Mouse (Mus musculus) MEL (cell line): ENCODE data around the gene Rbfox2. TPM values are rescaled to one million over a fixed set of nuclear protein-coding genes. Genes with fewer than 3 reads are reported as not detected.

Source experiments
- DNase-seq: peaks from one replicate; pipeline ENCODE4 v3.0.0; 2011; ENCODE audit warnings: low read depth, low spot score
- H3K27ac ChIP-seq: 2 replicates; pipeline ENCODE4 v1.5.1; 2012; ENCODE audit warnings: low read depth, mild to moderate bottlenecking, control low read depth, low read length, moderate library complexity; ENCODE audit not compliant: control insufficient read depth
- H3K27me3 ChIP-seq, 2 experiments: fragments of 150-350 bp in 1 of 2; sonication (generic) in 1 of 2; 2 replicates each; pipeline ENCODE4 v1.6.1; 2012; ENCODE audit warnings: low read length in 2 of 2, mild to moderate bottlenecking in 2 of 2, improper control_type of control experiment in 1 of 2, moderate library complexity in 1 of 2; ENCODE audit not compliant: insufficient read depth in 2 of 2, control insufficient read depth in 1 of 2
- H3K36me3 ChIP-seq, 2 experiments: 2 replicates each; pipeline ENCODE4 v1.6.1; 2012 to 2014; ENCODE audit warnings: low read length in 2 of 2, improper control_type of control experiment in 1 of 2, inconsistent platforms in 1 of 2, mild to moderate bottlenecking in 1 of 2; ENCODE audit not compliant: insufficient read depth in 2 of 2, control insufficient read depth in 1 of 2
- H3K4me1 ChIP-seq, 2 experiments: fragments of 150-350 bp in 1 of 2; sonication (generic) in 1 of 2; 2 replicates each; pipeline ENCODE4 v1.6.1; 2012; ENCODE audit warnings: low read length in 2 of 2, improper control_type of control experiment in 1 of 2, mild to moderate bottlenecking in 1 of 2; ENCODE audit not compliant: insufficient read depth in 2 of 2, control insufficient read depth in 1 of 2
- H3K4me3 ChIP-seq, 2 experiments: fragments of 150-350 bp in 1 of 2; sonication (generic) in 1 of 2; 2 replicates each; pipeline ENCODE4 v1.5.1; 2012; ENCODE audit warnings: low read depth in 2 of 2, low read length in 2 of 2, mild to moderate bottlenecking in 2 of 2, moderate library complexity in 2 of 2, control low read depth in 1 of 2, improper control_type of control experiment in 1 of 2; ENCODE audit not compliant: control insufficient read depth in 1 of 2, insufficient read depth in 1 of 2
- H3K79me2 ChIP-seq: 2 replicates; pipeline ENCODE4 v1.6.1; 2012; ENCODE audit warnings: mild to moderate bottlenecking, low read length, moderate library complexity; ENCODE audit not compliant: control insufficient read depth, poor library complexity, insufficient read depth
- H3K9ac ChIP-seq: 2 replicates; pipeline ENCODE4 v1.6.1; 2012; ENCODE audit warnings: low read depth, mild to moderate bottlenecking, control low read depth, low read length, moderate library complexity; ENCODE audit not compliant: control insufficient read depth, poor library complexity, severe bottlenecking
- H3K9me3 ChIP-seq: fragments of 150-350 bp; sonication (generic); replicated peaks from 2 replicates; pipeline ENCODE4 v1.6.1; 2012; ENCODE audit warnings: mild to moderate bottlenecking, low read length, improper control_type of control experiment, moderate library complexity; ENCODE audit not compliant: insufficient read depth
- BHLHE40 ChIP-seq: IDR thresholded peaks from 2 replicates; pipeline ENCODE4 v1.6.1; 2012; ENCODE audit warnings: low read depth, mild to moderate bottlenecking, inconsistent platforms, low read length, improper control_type of control experiment, borderline replicate concordance
- CHD1 ChIP-seq: IDR thresholded peaks from 2 replicates; pipeline ENCODE4 v1.6.1; 2012; ENCODE audit warnings: low read depth, mild to moderate bottlenecking, inconsistent platforms, low read length, improper control_type of control experiment
- EP300 ChIP-seq, 2 experiments: IDR thresholded peaks; 2 replicates each; pipeline ENCODE4 v1.6.1; 2011; ENCODE audit warnings: improper control_type of control experiment in 2 of 2, low read length in 2 of 2, low read depth in 1 of 2, mild to moderate bottlenecking in 1 of 2
- ETS1 ChIP-seq: IDR thresholded peaks from 2 replicates; pipeline ENCODE4 v1.6.1; 2012; ENCODE audit warnings: low read depth, mild to moderate bottlenecking, inconsistent platforms, low read length, improper control_type of control experiment, moderate library complexity
- GATA1 ChIP-seq: IDR thresholded peaks from 2 replicates; pipeline ENCODE4 v1.6.1; 2011; ENCODE audit warnings: low read depth, low read length, improper control_type of control experiment
- JUND ChIP-seq: IDR thresholded peaks from 2 replicates; pipeline ENCODE4 v1.6.1; 2011; ENCODE audit warnings: low read depth, mild to moderate bottlenecking, improper control_type of control experiment, low read length
- KAT2A ChIP-seq: conservative IDR thresholded peaks from 2 replicates; pipeline ENCODE4 v1.6.1; 2012; ENCODE audit warnings: low read depth, low read length, improper control_type of control experiment, inconsistent platforms
- MAFK ChIP-seq: IDR thresholded peaks from 2 replicates; pipeline ENCODE4 v1.6.1; 2011; ENCODE audit warnings: low read depth, mild to moderate bottlenecking, low read length, improper control_type of control experiment, borderline replicate concordance
- MEF2A ChIP-seq: IDR thresholded peaks from 2 replicates; pipeline ENCODE4 v1.6.1; 2014; ENCODE audit warnings: low read depth, mild to moderate bottlenecking, inconsistent platforms, low read length, improper control_type of control experiment; ENCODE audit not compliant: poor library complexity, insufficient replicate concordance, severe bottlenecking; ENCODE audit errors: extremely low read depth
- MYC ChIP-seq: IDR thresholded peaks from 2 replicates; pipeline ENCODE4 v1.6.1; 2011; ENCODE audit warnings: low read depth, mild to moderate bottlenecking, low read length, improper control_type of control experiment, moderate library complexity
- RCOR1 ChIP-seq: IDR thresholded peaks from 2 replicates; pipeline ENCODE4 v1.6.1; 2012; ENCODE audit warnings: low read depth, mild to moderate bottlenecking, inconsistent platforms, low read length, improper control_type of control experiment
- SIN3A ChIP-seq: IDR thresholded peaks from 2 replicates; pipeline ENCODE4 v1.6.1; 2012; ENCODE audit warnings: low read length, improper control_type of control experiment, inconsistent platforms
- SMC3 ChIP-seq: IDR thresholded peaks from 2 replicates; pipeline ENCODE4 v1.6.1; 2011; ENCODE audit warnings: low read depth, low read length, improper control_type of control experiment
- TBP ChIP-seq: IDR thresholded peaks from 2 replicates; pipeline ENCODE4 v1.8.0; 2011; ENCODE audit warnings: low read depth, low read length, improper control_type of control experiment
- UBTF ChIP-seq: IDR thresholded peaks from 2 replicates; pipeline ENCODE4 v1.6.1; 2012; ENCODE audit warnings: low read depth, mild to moderate bottlenecking, inconsistent platforms, low read length, improper control_type of control experiment, moderate library complexity, borderline replicate concordance; ENCODE audit not compliant: insufficient read depth
- USF1 ChIP-seq: IDR thresholded peaks from 2 replicates; pipeline ENCODE4 v1.6.1; 2014; ENCODE audit warnings: low read depth, mild to moderate bottlenecking, inconsistent platforms, low read length, improper control_type of control experiment, moderate library complexity
- USF2 ChIP-seq, 2 experiments: IDR thresholded peaks; 2 replicates each; pipeline ENCODE4 v1.6.1; 2011 to 2012; ENCODE audit warnings: improper control_type of control experiment in 2 of 2, low read length in 2 of 2, borderline replicate concordance in 1 of 2, inconsistent platforms in 1 of 2, low read depth in 1 of 2, mild to moderate bottlenecking in 1 of 2; ENCODE audit not compliant: insufficient read depth in 1 of 2
- ZNF384 ChIP-seq: IDR thresholded peaks from 2 replicates; pipeline ENCODE4 v1.6.1; 2012; ENCODE audit warnings: low read depth, mild to moderate bottlenecking, inconsistent platforms, low read length, improper control_type of control experiment
- polyA plus RNA-seq, 2 experiments: library from polyadenylated mRNA; stranded (reverse) in 1 of 2; unstranded in 1 of 2; fragments of >175 nt in 1 of 2; fragments of >200 nt in 1 of 2; gene quantifications; 2 replicates each; pipeline versions ENCODE4 v1.2.1 to v1.2.4; 2012; ENCODE audit warnings: low replicate concordance in 2 of 2, low read depth in 1 of 2; ENCODE audit not compliant: insufficient read length in 2 of 2, insufficient read depth in 1 of 2, missing spikeins in 1 of 2
- total RNA-seq: library from RNA; depleted of rRNA; stranded (reverse); fragments of 300-350 nt; gene quantifications from 2 replicates; pipeline ENCODE4 v1.2.3, GENCODE M21; 2012

Rbfox2 gene
- total and polyA plus RNA-seq, 3 experiments = 3.4 to 6.0 TPM; not detected in 1

- Histone ChIP-seq H3K9ac (no peak overlapping the region), H3K4me3 (no peak overlapping the region), H3K9me3 (no peaks in the 10 kb centered on the region), H3K4me1 (peaks cover 0 to 11% of the 10 kb centered on the region in 2 experiments; a peak in 2 of 4 replicates), H3K36me3 (peaks cover 0 to 4% of the 10 kb centered on the region in 2 experiments; a peak in 1 of 4 replicates), H3K79me2 (no peaks in the 10 kb centered on the region), H3K27me3 (no peaks in the 10 kb centered on the region), H3K27ac (no peak overlapping the region)
- TF ChIP-seq JUND = no peak
- TF ChIP-seq ETS1 = peak; percentile 87
- peak; percentile 7 to 25; a peak in 1 of 4 replicates for TF ChIP-seq EP300 (IDR thresholded peaks at IDR 0.05; ENCODE audit: low read depth in 1 of 2, low read length in 2 of 2)
- TF ChIP-seq SIN3A = 0 out of 2 replicates have a peak, but pooled peaks have one; percentile 26
- peak; percentile 55 for DNase-seq
Observed at GRCm38 (mm10) chr15:77149551-77149950, 157.3 kb downstream of the Rbfox2 start.

- H3K27me3 ChIP-seq = no peaks in the 10 kb centered on the region
- peaks cover 0 to 11% of the 10 kb centered on the region in 2 experiments; a peak in 2 of 4 replicates for H3K4me1 ChIP-seq
- peaks cover 0 to 4% of the 10 kb centered on the region in 2 experiments; a peak in 1 of 4 replicates for H3K36me3 ChIP-seq
- no peaks in the 10 kb centered on the region for H3K79me2 ChIP-seq
- TF ChIP-seq RCOR1 (no peak), ETS1 (no peak), CHD1 (no peak), GATA1 (no peak), BHLHE40 (no peak), TBP (no peak), SMC3 (no peak), ZNF384 (no peak), UBTF (no peak), MYC (no peak), KAT2A (no peak), USF1 (no peak), MEF2A (no peak), USF2 (IDR thresholded peaks at IDR 0.05; ENCODE audit: borderline replicate concordance in 1 of 2, insufficient read depth in 1 of 2, low read depth in 1 of 2, low read length in 2 of 2) (no peak), MAFK (no peak)
- TF ChIP-seq, all 39 proteins: peak for 0
- DNase-seq = no peak
- H3K9me3 ChIP-seq = no peaks in the 10 kb centered on the region
- no peak overlapping the region for H3K27ac ChIP-seq
- H3K4me3 ChIP-seq = no peak overlapping the region
- H3K9ac ChIP-seq = no peak overlapping the region
Observed at GRCm38 (mm10) chr15:77146942-77147341, 159.9 kb downstream of the Rbfox2 start.
